Mouse (Mus musculus) stomach, embryonic 15.5 days (tissue): ENCODE results near the gene Trib3. TPM values are rescaled to one million over a fixed set of nuclear protein-coding genes. Genes with fewer than 3 reads are reported as not detected.
A peak's percentile ranks its signal among the peaks of the same experiment; 100 is the strongest.
"Not testable (repeated sequence)": the region's sequence is repeated elsewhere in the genome, so short reads cannot be mapped to it uniquely, and the experiment has no call there.

Experiments used
- ATAC-seq: fragments of 200-750 bp; cut with Nextera tagmentation; 2 replicates; pipeline ENCODE4 v1.8.0; 2017; ENCODE audit warnings: low read depth, moderate number of reproducible peaks, moderate TSS enrichment; ENCODE audit not compliant: insufficient read depth, low FRiP score
- H3K27ac ChIP-seq: fragments of 300-500 bp; sonication (generic); 2 replicates; pipeline ENCODE4 v1.5.1; 2015; ENCODE audit warnings: mild to moderate bottlenecking, inconsistent platforms
- H3K27me3 ChIP-seq: fragments of 300-500 bp; sonication (generic); replicated peaks from 2 replicates; pipeline ENCODE4 v1.6.1; 2015; ENCODE audit warnings: inconsistent platforms
- H3K36me3 ChIP-seq: fragments of 300-500 bp; sonication (generic); 2 replicates; pipeline ENCODE4 v1.6.1; 2015; ENCODE audit warnings: inconsistent platforms
- H3K4me1 ChIP-seq: fragments of 300-500 bp; sonication (generic); 2 replicates; pipeline ENCODE4 v1.6.1; 2015; ENCODE audit warnings: inconsistent platforms
- H3K4me2 ChIP-seq: fragments of 300-500 bp; sonication (generic); 2 replicates; pipeline ENCODE4 v1.6.1; 2015; ENCODE audit warnings: mild to moderate bottlenecking, inconsistent platforms
- H3K4me3 ChIP-seq: fragments of 300-500 bp; sonication (generic); replicated peaks from 2 replicates; pipeline ENCODE4 v1.5.1; 2015; ENCODE audit warnings: inconsistent platforms
- H3K9ac ChIP-seq: fragments of 300-500 bp; sonication (generic); 2 replicates; pipeline ENCODE4 v1.6.1; 2015; ENCODE audit warnings: inconsistent platforms
- H3K9me3 ChIP-seq: fragments of 300-500 bp; sonication (generic); 2 replicates; pipeline ENCODE4 v1.6.1; 2016; ENCODE audit warnings: inconsistent platforms
- WGBS: fragments of 180-500 bp; shearing (Covaris S2); methylation state at CpG from one replicate; pipeline ENCODE4 v1.1.7; 2015; 5-methylcytosine and 5-hydroxymethylcytosine counted together
- polyA plus RNA-seq: library from polyadenylated mRNA; unstranded; fragments of >200 nt; fragmentation: Nextera tagmentation; extraction: Ambion mirVana; gene quantifications from 2 replicates; pipeline ENCODE4 v1.2.1, GENCODE M21; 2015

Trib3 gene
- polyA plus RNA-seq, 1 experiment from 2014 or later, result 2.1 TPM

GRCm38 (mm10) chr2:152363245-152364147, 19.7 kb upstream of the Trib3 start:
- WGBS, result 11% methylated on average over 17 of the region's 17 CpGs
- no peak overlapping the region for H3K9ac ChIP-seq

DNA sequence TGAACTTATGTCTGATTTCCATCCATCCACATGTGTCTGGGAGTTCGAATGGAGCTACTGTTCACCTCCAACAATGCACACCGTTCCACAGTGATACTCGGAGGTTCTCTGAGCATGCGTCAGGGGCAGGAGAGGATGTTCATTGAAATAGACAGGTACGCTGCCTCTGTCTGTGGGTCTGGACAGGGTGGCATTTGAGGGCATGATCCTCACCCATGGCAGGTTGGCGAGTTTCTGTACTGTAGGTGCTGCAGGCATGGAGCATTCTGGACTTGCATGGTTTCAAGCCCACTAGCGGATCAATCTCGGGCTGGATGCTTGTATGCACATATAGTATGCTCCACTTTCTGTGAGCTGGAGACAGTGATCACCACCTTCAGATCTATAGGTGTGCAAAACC, 17.4 kb upstream of the Trib3 start:
- WGBS, result 86% methylated on average over 8 of the region's 8 CpGs
- H3K4me1 ChIP-seq, result peaks cover 8% of the 10 kb centered on the region; the same call in 1 of the 2 replicates
- H3K27me3 ChIP-seq, result no peaks in the 10 kb centered on the region
- no peak overlapping the region for H3K4me3 ChIP-seq
- no peak for ATAC-seq
- H3K9me3 ChIP-seq, result no peaks in the 10 kb centered on the region
- no peak overlapping the region for H3K9ac ChIP-seq
- H3K36me3 ChIP-seq, result no peaks in the 10 kb centered on the region
- H3K4me2 ChIP-seq, result no peak overlapping the region
- H3K27ac ChIP-seq, result no peak overlapping the region

More at GRCm38 (mm10) chr2:152363245-152364147, 19.7 kb upstream of the Trib3 start:
- peak overlapping the region; percentile 45 for H3K4me2 ChIP-seq
- ATAC-seq, result peak; percentile 75
- peak overlapping the region; percentile 63 for H3K27ac ChIP-seq
- no peaks in the 10 kb centered on the region for H3K9me3 ChIP-seq
- H3K36me3 ChIP-seq, result no peaks in the 10 kb centered on the region
- H3K27me3 ChIP-seq, result no peaks in the 10 kb centered on the region
- 0 out of 2 replicates have a peak overlapping the region, but pooled peaks have one; percentile 9 for H3K4me3 ChIP-seq
- peaks cover 8% of the 10 kb centered on the region; the same call in 1 of the 2 replicates for H3K4me1 ChIP-seq

DNA sequence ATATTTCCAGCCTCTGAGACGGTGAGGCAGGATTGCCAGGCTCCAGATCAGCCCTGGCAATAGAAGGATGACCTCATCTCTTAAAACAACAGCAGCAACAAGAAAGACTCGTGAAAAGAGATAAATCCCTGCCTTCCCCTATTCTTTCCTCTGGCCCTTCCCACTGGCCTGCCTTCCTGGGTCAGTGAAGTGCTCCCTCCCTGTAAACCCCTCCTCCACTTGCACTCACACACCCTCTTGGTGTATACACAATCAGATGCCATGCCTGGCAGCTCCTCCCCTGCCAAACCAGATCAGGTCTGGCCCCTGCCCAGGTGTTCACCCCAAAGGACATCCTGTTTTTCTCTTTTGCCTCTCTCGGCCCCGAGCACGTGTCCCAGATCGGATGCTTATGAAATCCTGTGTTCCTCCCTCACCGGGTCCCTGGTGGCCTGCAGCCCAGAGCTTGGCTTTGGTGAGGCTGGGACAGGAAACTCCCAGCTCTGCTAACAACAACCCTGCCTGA, 16.5 kb upstream of the Trib3 start:
- H3K9ac ChIP-seq, result no peak overlapping the region
- H3K36me3 ChIP-seq, result no peaks in the 10 kb centered on the region
- H3K4me1 ChIP-seq, result peaks cover 8% of the 10 kb centered on the region; the same call in 1 of the 2 replicates
- no peaks in the 10 kb centered on the region for H3K27me3 ChIP-seq
- H3K27ac ChIP-seq, result 0 out of 2 replicates have a peak overlapping the region, but pooled peaks have one; percentile 42
- H3K9me3 ChIP-seq, result no peaks in the 10 kb centered on the region
- ATAC-seq, result peak; percentile 34; the same call in 1 of the 2 replicates
- no peak overlapping the region for H3K4me2 ChIP-seq
- H3K4me3 ChIP-seq, result no peak overlapping the region
- 27% methylated on average over 7 of the region's 7 CpGs for WGBS

DNA sequence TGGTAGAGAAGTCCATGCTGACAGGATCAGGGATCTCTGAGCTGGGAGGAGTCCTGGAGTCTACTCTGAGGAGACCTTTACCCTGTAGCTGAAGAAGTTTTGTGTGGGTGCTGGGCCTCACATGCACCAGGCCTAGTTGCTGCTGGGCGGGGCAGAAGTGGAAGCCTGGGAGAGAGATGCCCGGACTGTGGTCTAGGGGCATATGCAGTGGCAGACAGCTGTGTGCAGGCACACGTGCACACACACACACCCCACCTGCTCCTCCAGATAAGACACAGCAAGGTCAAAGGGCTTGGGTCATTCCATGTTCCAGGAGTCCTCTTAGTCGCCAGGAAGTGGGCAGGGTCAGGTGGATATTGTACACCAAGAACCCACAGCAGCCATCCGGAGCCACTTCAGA, 15.8 kb upstream of the Trib3 start:
- H3K9ac ChIP-seq, result no peak overlapping the region
- no peak overlapping the region; the same call in 1 of the 2 replicates for H3K27ac ChIP-seq
- H3K4me2 ChIP-seq, result no peak overlapping the region
- peaks cover 8% of the 10 kb centered on the region; the same call in 1 of the 2 replicates for H3K4me1 ChIP-seq
- H3K4me3 ChIP-seq, result no peak overlapping the region
- 48% methylated on average over 5 of the region's 5 CpGs for WGBS
- no peaks in the 10 kb centered on the region for H3K27me3 ChIP-seq
- ATAC-seq, result 0 out of 2 replicates have a peak, but pooled peaks have one; percentile 17
- no peaks in the 10 kb centered on the region for H3K9me3 ChIP-seq
- H3K36me3 ChIP-seq, result no peaks in the 10 kb centered on the region

DNA sequence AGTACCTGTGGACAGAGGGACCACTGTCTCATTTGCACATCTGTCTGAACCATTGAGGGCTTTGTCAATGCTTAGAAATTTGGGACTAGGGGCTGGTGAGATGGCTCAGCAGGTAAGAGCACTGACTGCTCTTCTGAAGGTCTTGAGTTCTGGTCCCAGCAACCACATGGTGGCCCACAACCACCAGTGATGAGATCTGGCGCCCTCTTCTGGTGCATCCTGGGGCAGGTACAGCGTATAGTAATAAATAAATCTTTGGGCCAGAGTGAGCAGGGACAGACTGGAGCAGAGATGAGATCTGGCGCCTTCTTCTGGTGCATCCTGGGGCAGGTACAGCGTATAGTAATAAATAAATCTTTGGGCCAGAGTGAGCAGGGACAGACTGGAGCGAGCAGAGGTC, 15.1 kb upstream of the Trib3 start:
- H3K27me3 ChIP-seq, H3K4me1 ChIP-seq, H3K27ac ChIP-seq, H3K4me3 ChIP-seq, H3K4me2 ChIP-seq, H3K9ac ChIP-seq, ATAC-seq, H3K9me3 ChIP-seq, H3K36me3 ChIP-seq: not testable (repeated sequence)
- WGBS, result 73% methylated on average over 5 of the region's 5 CpGs

GRCm38 (mm10) chr2:152357254-152357653, 13.4 kb upstream of the Trib3 start:
- Histone ChIP-seq H3K4me2 (no peak overlapping the region), H3K27ac (no peak overlapping the region), H3K4me1 (0 out of 2 replicates have a peak, but pooled peaks cover 3% of the 10 kb centered on the region), H3K9me3 (no peaks in the 10 kb centered on the region), H3K36me3 (no peaks in the 10 kb centered on the region), H3K9ac (no peak overlapping the region), H3K4me3 (no peak overlapping the region), H3K27me3 (no peaks in the 10 kb centered on the region)
- WGBS, result 92% methylated on average over 3 of the region's 3 CpGs
- ATAC-seq, result no peak

- 83% methylated on average over 8 of the region's 8 CpGs for WGBS
- Histone ChIP-seq H3K27me3 (no peaks in the 10 kb centered on the region), H3K4me1 (0 out of 2 replicates have a peak, but pooled peaks cover 8% of the 10 kb centered on the region), H3K9me3 (no peaks in the 10 kb centered on the region), H3K4me3 (no peak overlapping the region), H3K36me3 (no peaks in the 10 kb centered on the region), H3K4me2 (no peak overlapping the region), H3K27ac (no peak overlapping the region), H3K9ac (no peak overlapping the region)
- peak; percentile 56; the same call in 1 of the 2 replicates for ATAC-seq
Measured at GRCm38 (mm10) chr2:152349842-152350540, 6.2 kb upstream of the Trib3 start.

DNA sequence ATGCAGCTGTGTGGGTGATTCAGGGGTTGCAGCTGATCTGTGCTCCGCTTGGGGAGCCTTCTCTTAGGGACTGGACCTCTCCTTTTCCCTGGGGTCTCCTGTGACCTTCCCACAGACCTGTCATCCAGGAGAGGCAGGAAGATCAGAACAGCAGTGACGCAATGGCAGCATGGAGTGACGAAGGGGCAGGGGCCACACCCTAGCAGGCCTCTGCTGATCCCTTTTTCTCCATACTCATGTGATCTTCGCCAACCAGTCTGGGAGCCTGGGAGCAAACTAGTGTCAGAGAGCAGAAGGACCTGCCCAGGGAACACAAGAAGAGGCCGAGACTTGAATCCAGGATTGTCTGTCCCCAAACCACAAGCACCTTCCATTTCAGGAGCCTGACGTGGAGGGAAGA, 5.4 kb upstream of the Trib3 start:
- ATAC-seq, result no peak
- no peaks in the 10 kb centered on the region for H3K36me3 ChIP-seq
- H3K4me1 ChIP-seq, result peaks cover 12% of the 10 kb centered on the region; the same call in 1 of the 2 replicates
- H3K4me3 ChIP-seq, result no peak overlapping the region
- H3K27ac ChIP-seq, result no peak overlapping the region
- H3K9me3 ChIP-seq, result no peaks in the 10 kb centered on the region
- no peaks in the 10 kb centered on the region for H3K27me3 ChIP-seq
- no peak overlapping the region for H3K4me2 ChIP-seq
- WGBS, result 81% methylated on average over 6 of the region's 6 CpGs
- no peak overlapping the region for H3K9ac ChIP-seq

GRCm38 (mm10) chr2:152347722-152348121, 3.9 kb upstream of the Trib3 start:
- Histone ChIP-seq H3K4me2 (no peak overlapping the region), H3K4me3 (no peak overlapping the region), H3K4me1 (peaks cover 18% of the 10 kb centered on the region), H3K9ac (no peak overlapping the region), H3K9me3 (no peaks in the 10 kb centered on the region), H3K27me3 (no peaks in the 10 kb centered on the region), H3K36me3 (no peaks in the 10 kb centered on the region), H3K27ac (no peak overlapping the region)
- 56% methylated on average over 2 of the region's 2 CpGs for WGBS
- no peak for ATAC-seq

DNA sequence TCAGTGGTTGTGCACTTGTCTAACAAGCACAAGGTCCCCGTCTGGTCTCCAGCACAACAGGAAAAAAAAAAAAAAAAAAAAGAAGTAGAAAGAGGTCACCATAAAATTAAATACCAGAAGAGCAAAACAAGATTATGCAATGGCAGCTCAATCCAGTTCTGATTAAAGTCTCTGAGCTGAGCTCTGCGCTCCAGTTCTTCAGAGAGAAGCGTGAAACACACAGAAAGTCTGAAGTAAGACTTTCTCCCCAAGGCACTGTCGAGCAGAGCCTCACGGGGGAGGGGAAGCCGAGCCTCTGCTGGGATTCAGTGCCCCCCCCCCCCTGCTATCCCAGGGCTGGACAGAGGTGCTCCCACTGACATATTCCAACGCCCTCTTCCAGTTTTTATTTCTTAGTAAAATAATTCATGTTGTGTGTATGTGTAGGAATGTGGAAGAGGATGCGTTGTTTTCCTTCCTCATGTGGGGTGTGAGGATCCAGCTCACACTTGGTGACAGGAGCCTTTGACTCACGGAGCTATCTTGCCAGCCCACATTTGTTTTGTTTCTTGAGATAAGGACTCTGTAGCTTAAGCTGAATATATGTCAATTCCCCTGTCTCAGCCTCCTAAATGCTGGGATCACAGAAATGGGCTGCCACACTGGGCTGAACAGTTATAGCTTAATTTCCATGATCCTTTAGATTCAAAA, 3.1 kb upstream of the Trib3 start:
- no peak overlapping the region for H3K9ac ChIP-seq
- no peak for ATAC-seq

DNA sequence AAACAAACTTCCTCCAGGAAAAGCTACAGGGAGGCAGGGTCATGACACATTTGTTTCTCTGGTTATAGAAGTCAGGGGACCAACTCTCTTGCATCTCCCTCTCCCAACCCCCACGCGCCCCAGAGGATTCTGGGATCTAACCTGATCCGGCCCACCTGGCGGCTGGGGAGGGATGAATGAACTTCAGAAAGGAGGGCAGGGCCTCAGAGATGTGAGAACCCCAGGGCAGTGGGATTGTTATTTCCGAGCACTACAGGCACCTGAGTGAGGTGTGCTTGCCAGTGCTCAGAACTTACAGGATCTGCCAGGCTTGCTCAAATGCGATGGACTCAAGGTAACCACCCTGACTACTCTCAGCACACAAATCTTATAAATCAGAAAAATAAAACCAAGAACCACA, 1.6 kb upstream of the Trib3 start:
- Histone ChIP-seq H3K27me3 (no peaks in the 10 kb centered on the region), H3K9me3 (no peaks in the 10 kb centered on the region), H3K4me2 (no peak overlapping the region), H3K4me3 (no peak overlapping the region), H3K9ac (no peak overlapping the region), H3K36me3 (no peaks in the 10 kb centered on the region), H3K4me1 (peaks cover 18% of the 10 kb centered on the region), H3K27ac (no peak overlapping the region)
- no peak for ATAC-seq
- WGBS, result 57% methylated on average over 6 of the region's 6 CpGs

More for the DNA sequence above, 3.1 kb upstream of the Trib3 start:
- H3K4me3 ChIP-seq, result no peak overlapping the region
- no peaks in the 10 kb centered on the region for H3K9me3 ChIP-seq
- no peaks in the 10 kb centered on the region for H3K36me3 ChIP-seq
- WGBS, result 50% methylated on average over 9 of the region's 9 CpGs
- no peak overlapping the region for H3K4me2 ChIP-seq
- H3K27me3 ChIP-seq, result no peaks in the 10 kb centered on the region
- H3K4me1 ChIP-seq, result peaks cover 18% of the 10 kb centered on the region
- no peak overlapping the region for H3K27ac ChIP-seq
